Mouse (Mus musculus) gastrocnemius, adult 8-10 months (tissue): ENCODE results near the gene Gm11541. TPM values are rescaled to one million over a fixed set of nuclear protein-coding genes. Genes with fewer than 3 reads are reported as not detected.
A peak's percentile ranks its signal among the peaks of the same experiment; 100 is the strongest.

Experiments
- DNase-seq, 2 experiments: peaks; one replicate each; pipeline ENCODE4 v3.0.0; 2022; ENCODE audit warnings: low spot score in 2 of 2
- total RNA-seq, 4 experiments: library from RNA; stranded (reverse); gene quantifications; 2 replicates each; pipeline ENCODE4 v1.2.4; 2022

Gm11541 gene
- not detected for total RNA-seq

DNA sequence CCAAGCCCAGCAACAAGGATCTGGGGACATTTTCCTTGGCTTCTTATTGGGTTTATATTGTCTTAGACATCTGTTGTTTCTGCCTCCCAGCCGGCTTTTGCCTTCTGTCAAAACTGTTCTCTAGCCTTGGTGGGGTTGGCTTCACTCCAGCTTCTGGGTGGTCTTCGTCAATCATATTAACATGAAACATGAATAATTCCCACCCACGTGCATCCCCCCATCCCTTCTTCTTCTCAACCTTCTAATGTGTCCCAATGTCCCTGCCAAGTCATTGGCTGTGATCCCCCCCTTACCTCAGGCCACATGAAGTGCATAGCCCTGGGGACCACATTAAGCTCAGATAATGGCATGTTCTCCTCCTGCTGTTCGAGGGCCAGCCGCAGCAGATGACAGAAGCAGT is at the start of gene Gm11541:
Gene Gm11541, minus strand, starts transcription at position 28 of the 400 bp plus-strand sequence.
- no peak for DNase-seq

DNA sequence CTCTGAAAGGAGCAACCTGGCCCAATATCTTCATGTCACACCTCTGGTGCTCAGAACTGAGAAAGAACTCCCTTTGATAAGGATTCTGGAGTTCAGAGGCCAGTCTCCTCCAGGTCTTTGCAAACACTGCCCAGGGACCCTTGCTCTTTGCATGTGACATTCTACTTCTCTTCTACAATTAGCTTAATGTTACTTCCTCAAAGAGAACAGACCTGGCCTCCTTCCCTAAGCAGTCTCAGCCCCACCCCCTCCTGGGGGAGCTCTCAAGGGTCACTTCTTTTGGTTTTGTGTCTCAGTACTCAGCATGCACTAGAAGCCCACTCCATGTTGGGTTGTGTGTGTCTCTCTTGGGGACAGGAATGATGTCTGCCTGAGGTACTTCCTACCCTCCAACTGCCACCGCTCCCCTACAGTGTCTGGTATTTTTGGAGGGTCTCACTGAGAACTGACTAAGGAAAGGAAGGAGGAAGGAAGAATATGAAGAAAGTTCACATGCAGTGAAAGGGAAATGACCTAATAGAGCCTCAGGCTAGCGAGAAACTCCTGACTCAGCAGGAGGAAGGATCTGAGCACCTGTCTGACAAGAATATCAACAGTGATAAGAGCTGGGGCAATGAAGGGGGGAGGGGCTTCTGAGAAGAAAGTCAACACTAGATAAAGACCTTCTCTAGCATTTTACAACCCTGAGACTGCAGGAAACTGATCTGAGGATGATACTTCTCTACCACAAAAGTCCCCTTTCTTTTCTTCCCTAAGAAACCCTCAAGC is 48.8 kb upstream of the Gm11541 start:
- no peak for DNase-seq

DNA sequence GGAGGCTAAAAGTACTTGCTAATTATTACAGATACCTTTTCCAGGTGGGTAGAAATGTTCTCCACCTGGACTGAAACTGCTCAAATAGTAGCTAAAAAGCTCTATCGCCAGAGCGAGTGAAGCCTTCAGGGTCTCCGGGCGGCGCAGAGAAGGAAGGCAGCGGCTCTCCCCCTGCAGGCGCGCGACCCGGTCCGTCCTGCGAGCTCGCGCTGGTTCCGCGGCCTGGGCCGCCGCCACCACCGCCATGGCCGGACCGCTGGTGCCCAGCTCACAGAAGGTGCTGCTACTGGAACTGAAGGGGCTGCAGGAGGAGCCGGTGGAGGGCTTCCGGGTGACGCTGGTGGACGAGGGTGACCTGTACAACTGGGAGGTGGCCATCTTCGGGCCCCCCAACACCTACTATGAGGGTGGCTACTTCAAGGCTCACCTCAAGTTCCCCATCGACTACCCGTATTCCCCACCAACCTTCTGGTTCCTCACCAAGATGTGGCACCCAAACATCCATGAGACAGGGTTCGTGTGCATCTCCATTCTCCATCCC is 37.5 kb upstream of the Gm11541 start, which contains the start of gene Cdc34b:
Gene Cdc34b, plus strand, starts transcription at position 51 of the 541 bp plus-strand sequence.
- no peak for DNase-seq

DNA sequence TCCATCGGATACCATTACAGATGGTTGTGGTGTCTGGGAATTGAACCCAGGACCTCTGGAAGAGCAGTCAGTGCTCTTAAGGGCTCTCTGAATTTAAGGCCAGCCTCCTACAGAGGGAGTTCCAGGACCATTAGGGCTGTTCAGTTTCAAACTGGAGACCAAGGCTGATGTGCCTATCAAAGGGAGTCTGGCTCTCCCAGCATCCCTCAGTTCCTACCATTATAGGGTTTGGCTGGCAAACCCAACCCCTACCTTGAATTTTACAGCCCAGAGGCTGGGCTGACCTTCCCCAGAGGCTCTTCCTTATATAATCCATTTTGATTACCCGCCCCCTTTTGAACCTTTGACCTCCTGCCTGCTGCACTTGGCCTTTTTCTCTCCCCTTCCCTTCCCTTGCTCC is 31.4 kb upstream of the Gm11541 start:
- DNase-seq: no peak

DNA sequence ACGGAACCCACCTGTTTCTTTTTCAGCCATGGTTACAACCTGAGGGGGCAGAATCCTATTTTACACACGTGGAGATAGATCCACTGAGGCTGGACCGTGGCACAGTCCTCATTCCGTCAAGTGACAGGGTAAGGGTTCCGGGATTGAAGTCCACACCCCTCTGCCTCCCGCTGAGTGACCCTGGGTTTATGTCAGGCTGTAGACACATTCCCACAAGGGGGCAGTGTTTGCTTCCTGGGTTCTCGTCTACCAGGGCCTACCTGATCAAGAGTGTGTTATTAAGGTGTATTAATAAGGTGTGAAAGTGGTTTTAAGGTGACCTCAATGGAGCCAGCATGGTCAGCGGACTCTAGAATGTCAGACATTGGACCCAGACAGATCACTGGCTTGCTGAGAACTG is 28.5 kb upstream of the Gm11541 start:
- no peak for DNase-seq

DNA sequence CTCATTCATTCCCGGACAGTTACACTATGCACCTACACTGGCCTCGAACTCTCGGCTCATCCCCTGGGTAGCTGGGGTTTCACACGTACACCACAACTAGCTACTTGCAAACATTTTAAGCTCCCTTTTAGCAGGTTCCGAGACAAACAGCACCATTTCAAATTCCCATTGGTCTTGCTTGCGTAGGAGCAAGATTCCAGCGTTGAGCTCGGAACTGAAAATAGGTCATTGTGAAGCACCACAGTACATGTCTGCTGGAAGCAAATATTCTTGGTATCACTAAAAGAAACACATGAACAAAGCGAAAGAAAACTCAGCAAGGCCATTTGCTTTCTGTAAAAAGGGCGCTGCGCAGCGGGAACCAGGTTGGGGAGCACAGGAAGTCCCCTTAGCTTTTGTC is 26.9 kb upstream of the Gm11541 start:
- DNase-seq: no peak

DNA sequence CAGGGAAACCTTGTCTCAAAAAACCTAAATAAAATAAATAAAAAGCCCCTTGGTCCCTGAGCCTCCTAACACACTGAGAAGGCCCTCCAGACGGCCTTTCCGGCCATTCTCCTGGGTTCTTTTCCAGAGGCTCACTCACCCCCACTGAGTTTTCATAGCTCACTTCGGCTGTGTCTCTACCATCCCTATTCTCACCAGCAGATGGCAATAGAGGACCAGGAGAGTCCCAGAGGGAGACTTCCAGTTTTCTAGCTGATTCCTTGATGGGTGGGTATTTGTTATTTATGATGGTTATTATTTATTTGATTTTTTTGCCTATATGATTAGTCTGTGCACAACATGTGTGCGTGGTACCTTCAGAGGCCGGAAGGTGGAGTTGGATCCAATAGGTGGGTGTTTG is 26.0 kb upstream of the Gm11541 start:
- DNase-seq: peak in 1 of 2 experiments; percentile 14

DNA sequence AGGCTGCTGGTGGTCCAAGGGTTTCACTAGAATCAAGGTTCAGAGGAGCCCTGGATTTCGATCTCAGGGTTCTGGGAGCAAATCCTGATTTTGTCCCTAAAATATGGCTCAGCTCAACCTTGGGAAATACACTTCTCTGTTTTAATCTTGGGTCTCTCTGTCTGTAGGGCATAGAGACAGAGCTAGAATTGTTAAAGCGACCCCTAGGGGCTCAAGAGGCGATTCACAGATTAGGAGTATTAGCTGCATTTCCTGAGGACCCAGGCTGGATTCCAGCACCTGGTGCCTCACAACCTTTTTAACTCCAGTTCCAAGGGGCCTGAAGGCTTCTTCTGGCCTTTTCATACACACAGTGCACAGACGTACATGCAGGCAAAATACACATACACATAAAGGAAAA is 25.3 kb upstream of the Gm11541 start:
- DNase-seq: no peak

DNA sequence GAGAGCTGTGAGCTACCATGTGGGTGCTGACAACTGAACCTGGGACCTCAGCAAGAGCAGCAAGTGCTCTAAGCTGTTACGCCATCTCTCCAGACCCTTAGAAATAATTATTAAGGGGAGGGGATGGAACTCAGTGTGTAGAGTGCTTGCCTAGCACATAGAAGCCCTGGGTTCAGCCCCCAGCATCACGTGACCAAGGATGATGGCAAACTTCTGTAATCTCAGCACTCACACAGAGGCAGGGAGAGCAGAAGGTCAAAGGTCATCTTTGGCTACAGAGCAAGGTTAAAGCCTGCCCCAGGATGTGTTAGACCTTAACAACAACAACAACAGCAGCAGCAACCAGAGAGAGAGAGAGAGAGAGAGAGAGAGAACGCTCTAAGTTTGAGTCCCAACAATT is 24.2 kb upstream of the Gm11541 start:
- DNase-seq: no peak

DNA sequence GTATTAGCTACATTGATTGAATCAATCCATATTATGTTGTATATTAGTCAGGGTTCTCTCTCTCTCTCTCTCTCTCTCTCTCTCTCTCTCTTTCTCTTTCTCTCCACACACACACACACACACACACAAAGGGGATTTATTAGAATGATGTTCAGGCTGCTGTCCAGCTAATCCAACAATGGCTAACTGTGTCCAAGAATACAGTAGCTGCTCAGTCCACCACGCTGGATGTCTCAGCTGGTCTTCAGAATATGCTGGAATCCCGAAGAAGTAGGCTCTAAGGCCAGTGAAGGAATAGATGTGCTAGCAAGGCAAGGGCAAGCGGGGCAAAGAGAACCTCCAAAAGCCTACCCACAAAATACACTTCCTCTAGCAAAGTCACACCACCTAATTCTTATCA is 23.0 kb upstream of the Gm11541 start:
- no peak for DNase-seq

DNA sequence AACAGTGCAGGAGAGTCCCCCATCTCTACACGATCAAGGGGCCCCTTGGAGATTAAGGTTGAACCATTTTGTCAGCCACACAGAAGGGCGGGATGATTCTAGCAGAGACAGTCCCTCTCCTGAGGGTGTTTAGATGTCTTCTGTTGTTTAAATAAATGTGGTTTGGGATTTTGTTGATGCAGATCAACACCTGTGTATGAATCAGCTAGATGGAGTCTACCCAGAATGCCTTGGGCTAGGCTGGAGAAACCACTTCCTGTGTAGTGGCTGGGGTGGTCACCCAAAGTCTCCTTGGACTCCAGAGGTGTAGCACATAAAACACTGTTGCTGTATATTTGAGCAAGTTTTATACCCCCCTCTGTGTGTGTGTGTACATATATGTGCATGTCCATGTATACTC is 14.9 kb upstream of the Gm11541 start:
- DNase-seq: no peak

DNA sequence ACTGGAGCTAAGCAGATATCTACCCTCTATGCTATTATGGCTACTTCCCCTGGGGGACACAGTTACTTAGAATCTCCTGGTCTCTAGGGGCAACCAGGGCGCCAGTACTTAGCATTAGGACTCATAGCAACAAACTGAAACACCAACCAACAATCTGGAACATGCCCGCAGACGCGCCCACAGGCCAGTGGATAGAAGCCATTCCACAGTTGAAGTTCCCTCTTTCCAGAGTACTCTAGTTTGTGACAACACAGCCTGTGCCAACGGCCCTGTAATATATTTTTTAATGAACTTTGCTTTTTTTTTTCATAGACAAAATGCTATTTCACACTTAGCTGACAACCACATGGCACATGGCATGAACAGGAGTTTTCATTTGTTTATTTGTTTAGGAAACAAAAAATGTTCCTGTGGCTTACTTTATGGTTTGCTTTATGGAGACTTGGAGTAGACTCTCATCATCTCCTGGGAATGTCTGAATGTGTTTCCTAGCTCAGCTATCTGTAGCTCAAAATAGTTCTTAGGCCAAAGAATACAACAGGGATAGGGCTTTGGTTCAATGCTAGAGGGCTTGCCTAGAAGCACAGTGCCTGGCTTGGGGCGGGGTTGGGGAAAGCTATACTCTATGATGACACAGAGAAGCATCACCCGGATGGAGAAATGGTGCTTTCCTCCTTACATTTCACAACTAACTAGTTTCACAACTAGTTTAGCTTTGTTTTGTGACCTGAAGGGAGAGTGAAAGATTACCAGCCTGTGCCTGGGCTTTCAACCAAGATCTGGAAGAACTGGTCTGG is 14.0 kb upstream of the Gm11541 start:
- DNase-seq: no peak

DNA sequence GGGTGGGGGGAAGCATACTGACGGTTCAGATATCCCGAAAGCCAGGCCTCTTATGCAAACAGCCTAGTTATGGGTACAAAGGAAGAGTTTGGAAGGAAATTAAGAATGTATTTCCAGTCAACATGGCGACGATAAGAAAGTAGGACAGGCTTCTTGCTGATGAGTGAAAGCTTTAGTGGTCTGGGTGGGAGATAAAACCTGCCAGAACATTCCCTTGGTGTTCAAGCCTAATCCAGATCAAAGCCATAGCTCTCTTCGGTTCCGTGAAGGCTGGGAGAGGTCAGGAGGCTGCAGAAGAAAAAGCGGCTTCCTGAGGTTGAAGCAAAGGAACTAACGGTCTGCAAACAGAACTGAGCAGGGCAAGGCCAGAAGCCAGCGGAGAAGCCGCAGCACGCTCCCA is 12.9 kb upstream of the Gm11541 start:
- no peak for DNase-seq

DNA sequence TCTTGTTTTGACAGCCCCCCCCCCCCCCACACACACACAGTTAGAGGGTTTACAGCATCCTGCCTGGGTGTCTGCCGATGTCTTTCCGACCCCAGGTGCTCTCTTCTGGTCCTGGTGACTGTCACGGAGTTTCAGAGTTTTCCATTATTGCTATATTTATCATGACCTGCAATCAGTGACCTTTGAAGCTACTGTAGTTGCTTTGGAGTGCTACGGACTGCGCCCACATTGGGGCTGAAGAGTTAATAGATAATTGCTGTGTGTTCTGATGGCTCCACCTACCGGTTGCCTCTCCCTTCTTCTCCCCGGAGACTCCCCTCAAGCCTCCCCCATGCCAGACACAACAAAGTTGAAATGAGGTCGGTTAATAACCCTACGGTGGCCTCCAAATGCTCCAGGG is 12.5 kb upstream of the Gm11541 start:
- DNase-seq: no peak

DNA sequence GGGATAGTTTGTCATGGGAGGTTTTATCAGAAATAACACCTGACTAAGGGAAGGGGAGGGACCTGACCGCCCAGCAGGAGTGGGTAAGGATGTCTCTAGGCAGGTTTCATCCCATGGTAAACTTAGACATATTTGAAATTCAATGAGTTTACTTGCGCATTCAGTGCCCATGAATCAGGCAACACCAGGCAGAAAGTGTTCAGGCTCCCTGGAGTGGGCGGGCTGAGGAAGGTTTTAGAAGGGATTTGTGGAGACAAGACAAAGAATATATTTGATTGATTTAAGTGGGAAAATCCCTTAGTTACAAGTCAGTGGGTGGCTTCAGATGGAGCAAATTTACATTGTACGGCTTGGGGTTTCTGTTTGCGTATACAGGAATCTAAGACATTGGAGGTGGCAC is 11.3 kb upstream of the Gm11541 start:
- no peak for DNase-seq

DNA sequence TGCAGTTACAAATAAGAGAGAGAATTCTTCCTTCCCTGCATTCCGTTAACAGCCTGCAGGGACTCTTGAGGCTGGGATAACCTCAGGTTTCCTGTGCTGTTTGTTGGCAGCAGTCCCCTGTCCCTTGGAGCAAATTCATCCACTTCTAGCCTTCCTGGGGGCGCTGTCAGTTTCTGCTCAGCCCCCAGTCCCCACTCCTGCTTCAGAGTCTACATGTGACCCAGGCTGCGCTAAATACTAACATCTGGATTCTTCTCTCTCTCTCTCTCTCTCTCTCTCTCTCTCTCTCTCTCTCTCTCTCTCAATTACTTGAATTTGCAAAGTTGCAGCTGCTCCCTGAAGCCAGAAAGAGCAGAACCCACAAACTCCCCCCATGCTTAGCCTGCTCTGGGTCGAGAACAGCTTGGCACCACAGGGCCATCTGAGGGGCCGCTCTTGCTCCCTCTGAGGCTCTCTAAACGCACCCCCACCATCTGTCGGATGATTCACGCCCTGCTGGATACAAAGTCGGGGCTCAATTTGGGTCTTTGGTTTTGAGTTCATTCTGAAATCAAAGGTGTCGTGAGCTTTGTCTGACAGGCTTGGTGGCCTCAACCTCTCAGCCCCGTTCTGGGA is 9.1 kb upstream of the Gm11541 start:
- DNase-seq: no peak

DNA sequence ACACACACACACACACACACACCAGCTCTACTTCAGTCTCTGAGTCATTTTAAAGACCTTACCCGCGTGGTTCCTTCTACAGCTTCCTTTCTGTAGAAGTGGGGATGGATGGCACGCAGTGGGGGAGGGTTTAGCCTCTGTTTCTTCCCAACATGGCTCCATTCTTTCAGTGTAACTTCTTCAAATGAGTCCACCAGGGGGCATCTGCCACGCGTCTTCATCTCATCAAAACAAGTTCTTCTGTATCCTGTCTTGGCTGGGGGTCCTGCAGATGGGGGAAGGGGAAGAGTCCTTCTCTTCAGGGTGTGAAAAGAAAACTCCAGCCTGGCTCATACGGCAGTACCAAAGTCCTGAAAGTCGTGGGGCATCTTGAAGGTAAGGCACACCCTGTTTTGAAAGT is 279 bp downstream of the Gm11541 start:
- DNase-seq: no peak

DNA sequence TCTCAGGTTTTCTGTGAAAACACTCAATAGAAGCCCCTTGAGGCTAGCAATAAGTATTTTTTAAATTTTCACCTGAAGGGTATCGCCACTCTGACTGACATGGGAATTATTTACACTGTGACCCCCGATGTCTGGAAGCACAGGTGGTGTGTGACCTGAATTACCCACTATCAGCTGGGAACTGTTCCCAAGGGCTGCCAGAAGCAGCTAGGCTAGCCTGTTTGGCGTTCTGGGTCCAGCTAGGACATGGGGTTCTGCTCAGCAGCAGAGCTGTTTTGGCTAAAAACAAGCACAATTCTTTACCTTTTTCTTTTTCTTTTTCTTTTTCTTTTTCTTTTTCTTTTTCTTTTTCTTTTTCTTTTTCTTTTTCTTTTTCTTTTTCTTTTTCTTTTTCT is 2.1 kb downstream of the Gm11541 start:
- no peak for DNase-seq

DNA sequence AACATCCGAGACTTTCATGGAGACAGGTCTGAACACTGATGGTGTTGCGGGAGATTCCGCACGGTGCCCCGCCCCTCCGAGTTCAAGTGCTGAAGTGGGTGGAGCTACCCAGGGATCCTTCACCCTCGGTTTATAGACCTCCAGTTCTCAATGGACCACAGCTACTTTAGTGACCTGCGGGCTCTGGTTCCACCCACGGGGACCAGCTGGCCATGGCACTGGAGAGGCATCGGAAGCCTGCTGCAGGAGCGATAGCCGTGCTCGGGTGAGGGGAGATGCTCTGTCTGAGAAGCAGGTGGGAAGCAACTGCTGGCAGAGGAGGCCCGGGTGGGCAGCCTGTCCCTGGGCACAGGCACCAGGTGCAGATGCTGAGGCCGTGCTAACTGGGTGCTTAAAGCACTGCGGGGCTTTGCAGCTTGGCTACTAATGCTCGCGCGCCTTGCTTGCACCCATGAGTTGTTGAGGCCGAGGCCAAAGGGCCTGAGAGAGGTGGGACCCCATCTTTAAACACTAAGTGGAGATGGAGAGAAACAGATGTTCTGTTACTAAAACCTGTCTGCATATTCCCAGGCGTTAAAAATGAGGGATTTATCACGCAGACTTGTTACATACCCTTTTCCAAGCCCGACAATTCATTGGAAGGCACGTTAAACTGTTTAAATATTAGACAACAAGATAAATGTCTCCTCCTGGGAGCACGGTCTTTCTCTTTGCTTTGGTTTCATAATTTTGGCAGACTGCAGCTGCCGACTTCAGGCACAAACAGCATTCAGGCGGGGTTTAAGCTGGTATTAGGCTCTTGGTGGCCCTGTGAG is 2.7 kb downstream of the Gm11541 start:
- DNase-seq: no peak

DNA sequence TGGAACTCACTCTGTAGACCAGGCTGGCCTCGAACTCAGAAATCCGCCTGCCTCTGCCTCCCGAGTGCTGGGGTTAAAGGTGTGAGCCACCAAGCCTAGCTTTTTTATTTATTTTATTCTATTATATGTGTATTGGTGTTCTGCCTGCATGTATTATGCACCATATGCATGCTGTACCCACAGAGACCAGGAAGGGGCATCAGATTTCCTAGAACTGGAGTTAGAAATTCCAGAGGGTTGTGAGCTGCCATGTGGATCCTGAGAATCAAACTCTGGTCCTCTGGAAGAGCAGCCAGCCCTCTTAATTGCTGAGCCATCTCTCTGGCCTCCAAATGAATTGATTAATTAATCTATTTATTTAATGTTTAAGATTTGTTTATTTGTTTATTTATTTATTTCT is 4.9 kb downstream of the Gm11541 start:
- no peak for DNase-seq
